27 mouse cellular contexts compared by ENCODE assay signal in genomic region chr15:73988132-73988531, GRCm38 (mm10).
A peak's percentile ranks its signal among the peaks of the same experiment; 100 is the strongest.
DNase-seq lines count a peak whose midpoint lies in the region; ATAC-seq and TF ChIP-seq lines count a peak whose summit lies in the region.
"Had no signal": no experiment of that assay in that cellular context is flagged by ENCODE, and none has a peak within 500 bp of the region (broad histone marks: within the 10 kb centered on the region; RNA-seq: fewer than 3 reads in every experiment).

No protein-coding gene starts in this region.

- H3K27ac ChIP-seq in hindbrain, embryonic 10.5 days = 0 out of 2 replicates have a peak overlapping the region, but pooled peaks have one; percentile 23
- no peak overlapping the region for H3K27ac ChIP-seq in hindbrain, embryonic 11.5 days (ENCODE audit: low read depth, low read length)
- no peak overlapping the region for H3K27ac ChIP-seq in forebrain, postnatal 0 days (ENCODE audit: low read depth, low read length)
- H3K27ac ChIP-seq in hindbrain, embryonic 16.5 days (ENCODE audit: low read depth, low read length) = no peak overlapping the region
- H3K27ac ChIP-seq in midbrain, embryonic 16.5 days (ENCODE audit: low read length) = 0 out of 2 replicates have a peak overlapping the region, but pooled peaks have one; percentile 24
- H3K27ac ChIP-seq: heart, embryonic 13.5 days; kidney, postnatal 0 days; limb, embryonic 15.5 days; liver, embryonic 14.5 days had no signal

- H3K4me3 ChIP-seq in hindbrain, embryonic 10.5 days = no peak overlapping the region
- no peak overlapping the region for H3K4me3 ChIP-seq in hindbrain, embryonic 11.5 days (ENCODE audit: low read depth, low read length)
- no peak overlapping the region for H3K4me3 ChIP-seq in forebrain, postnatal 0 days (ENCODE audit: low read depth, low read length)
- no peak overlapping the region for H3K4me3 ChIP-seq in hindbrain, embryonic 16.5 days (ENCODE audit: low read length)
- no peak overlapping the region for H3K4me3 ChIP-seq in midbrain, embryonic 16.5 days (ENCODE audit: low read depth, low read length)
- H3K4me3 ChIP-seq: heart, embryonic 13.5 days; limb, embryonic 15.5 days had no signal

- DNase-seq in hindbrain, embryonic 10.5 days (ENCODE audit: low spot score) = no peak
- no peak for DNase-seq in hindbrain, embryonic 11.5 days (ENCODE audit: low spot score)
- no peak for DNase-seq in forebrain, postnatal 0 days
- no peak for DNase-seq in urinary bladder, postnatal 36 days (ENCODE audit: low spot score in 2 of 2)
- DNase-seq in cerebellum, adult 9-10 months = no peak
- DNase-seq: adrenal gland, adult 8-10 months; B cell, adult 2 months; cerebellum, adult 18-20 months; cerebellum, postnatal 36 days; embryo, embryonic 11 days; gastrocnemius, postnatal 14 days; heart, adult 11 months; heart, postnatal 14 days; kidney, adult 18-20 months; lung, embryonic 14.5 days; right cerebral cortex, postnatal 25 days; spleen, adult 18-20 months had no signal

- H3K4me2 ChIP-seq in hindbrain, embryonic 11.5 days (replicated peaks; ENCODE audit: low read depth, low read length) = no peak overlapping the region
- H3K4me2 ChIP-seq in forebrain, postnatal 0 days (ENCODE audit: low read depth) = no peak overlapping the region
- H3K4me2 ChIP-seq in hindbrain, embryonic 16.5 days (ENCODE audit: low read length) = no peak overlapping the region
- H3K4me2 ChIP-seq in midbrain, embryonic 16.5 days (ENCODE audit: low read length) = no peak overlapping the region
- H3K4me2 ChIP-seq: heart, embryonic 13.5 days; limb, embryonic 15.5 days; lung, embryonic 14.5 days had no signal

- H3K9ac ChIP-seq in hindbrain, embryonic 11.5 days (ENCODE audit: low read depth, low read length) = no peak overlapping the region
- H3K9ac ChIP-seq in forebrain, postnatal 0 days = no peak overlapping the region
- no peak overlapping the region for H3K9ac ChIP-seq in hindbrain, embryonic 16.5 days (ENCODE audit: low read depth, low read length)
- no peak overlapping the region for H3K9ac ChIP-seq in midbrain, embryonic 16.5 days (ENCODE audit: low read depth, low read length)
- H3K9ac ChIP-seq: heart, embryonic 13.5 days; limb, embryonic 15.5 days; liver, embryonic 14.5 days; lung, embryonic 14.5 days had no signal

- ATAC-seq in hindbrain, embryonic 11.5 days (ENCODE audit: low FRiP score) = no peak
- peak; percentile 32 for ATAC-seq in forebrain, postnatal 0 days
- ATAC-seq in hindbrain, embryonic 16.5 days = peak; percentile 38
- ATAC-seq in midbrain, embryonic 16.5 days = 0 out of 2 replicates have a peak, but pooled peaks have one; percentile 19
- ATAC-seq in activated CD4-positive, CD25-positive, alpha-beta regulatory T cell, adult 4 months = no peak
- ATAC-seq: Patski had no signal

- no peaks in the 10 kb centered on the region for H3K27me3 ChIP-seq in hindbrain, embryonic 10.5 days (ENCODE audit: insufficient read depth, poor library complexity, severe bottlenecking)
- no peaks in the 10 kb centered on the region for H3K27me3 ChIP-seq in hindbrain, embryonic 11.5 days (ENCODE audit: control insufficient read depth, insufficient read depth, low read length)
- H3K27me3 ChIP-seq in forebrain, postnatal 0 days (ENCODE audit: insufficient read depth, low read length) = no peaks in the 10 kb centered on the region
- H3K27me3 ChIP-seq in hindbrain, embryonic 16.5 days (replicated peaks; ENCODE audit: control insufficient read depth, insufficient read depth, low read length) = no peaks in the 10 kb centered on the region; the same call in 1 of the 2 replicates
- H3K27me3 ChIP-seq in midbrain, embryonic 16.5 days (ENCODE audit: control insufficient read depth, insufficient read depth, low read depth, low read length) = no peaks in the 10 kb centered on the region
- H3K27me3 ChIP-seq: CH12.LX; limb, embryonic 15.5 days had no signal

- H3K36me3 ChIP-seq in hindbrain, embryonic 10.5 days = no peaks in the 10 kb centered on the region
- no peaks in the 10 kb centered on the region for H3K36me3 ChIP-seq in hindbrain, embryonic 11.5 days (ENCODE audit: control insufficient read depth, insufficient read depth, low read length)
- no peaks in the 10 kb centered on the region for H3K36me3 ChIP-seq in forebrain, postnatal 0 days (ENCODE audit: insufficient read depth)
- H3K36me3 ChIP-seq in hindbrain, embryonic 16.5 days (ENCODE audit: control insufficient read depth, insufficient read depth, low read length) = no peaks in the 10 kb centered on the region
- H3K36me3 ChIP-seq in midbrain, embryonic 16.5 days (ENCODE audit: control insufficient read depth, insufficient read depth, low read length) = no peaks in the 10 kb centered on the region
- H3K36me3 ChIP-seq: G1E; heart, embryonic 13.5 days; limb, embryonic 15.5 days had no signal

- no peak for TF ChIP-seq CTCF in forebrain, postnatal 0 days (IDR thresholded peaks at IDR 0.05; ENCODE audit: low read depth)

- peaks cover 18% of the 10 kb centered on the region for H3K4me1 ChIP-seq in hindbrain, embryonic 10.5 days (replicated peaks)
- no peaks in the 10 kb centered on the region; the same call in 1 of the 2 replicates for H3K4me1 ChIP-seq in hindbrain, embryonic 11.5 days (replicated peaks; ENCODE audit: control insufficient read depth, insufficient read depth, low read length)
- 0 out of 2 replicates have a peak, but pooled peaks cover 7% of the 10 kb centered on the region for H3K4me1 ChIP-seq in forebrain, postnatal 0 days (ENCODE audit: insufficient read depth)
- H3K4me1 ChIP-seq in hindbrain, embryonic 16.5 days (ENCODE audit: control insufficient read depth, insufficient read depth, low read depth, low read length) = peaks cover 12% of the 10 kb centered on the region
- peaks cover 8% of the 10 kb centered on the region; the same call in 1 of the 2 replicates for H3K4me1 ChIP-seq in midbrain, embryonic 16.5 days (ENCODE audit: control insufficient read depth, insufficient read depth, low read length)
- H3K4me1 ChIP-seq: heart, embryonic 13.5 days; limb, embryonic 15.5 days had no signal

- no peaks in the 10 kb centered on the region for H3K9me3 ChIP-seq in hindbrain, embryonic 10.5 days
- H3K9me3 ChIP-seq in hindbrain, embryonic 11.5 days (ENCODE audit: control insufficient read depth, low read length) = no peaks in the 10 kb centered on the region
- no peaks in the 10 kb centered on the region for H3K9me3 ChIP-seq in forebrain, postnatal 0 days (ENCODE audit: low read length)
- no peaks in the 10 kb centered on the region for H3K9me3 ChIP-seq in hindbrain, embryonic 16.5 days (ENCODE audit: control insufficient read depth, low read length)
- no peaks in the 10 kb centered on the region for H3K9me3 ChIP-seq in midbrain, embryonic 16.5 days (replicated peaks; ENCODE audit: control insufficient read depth, low read length, poor library complexity, severe bottlenecking)
- H3K9me3 ChIP-seq: heart, embryonic 13.5 days; limb, embryonic 15.5 days had no signal

- 69% methylated on average over 9 of the region's 9 CpGs for WGBS in hindbrain, embryonic 10.5 days
- 64% methylated on average over 9 of the region's 9 CpGs for WGBS in hindbrain, embryonic 11.5 days
- WGBS in forebrain, postnatal 0 days = 42% methylated on average over 9 of the region's 9 CpGs
- 31% methylated on average over 9 of the region's 9 CpGs for WGBS in hindbrain, embryonic 16.5 days
- WGBS in midbrain, embryonic 16.5 days = 42% methylated on average over 9 of the region's 9 CpGs

Comparison
In these comparisons a context has a peak if more than half of its experiments do, and no peak if none do; other contexts are left out.
1. H3K27ac ChIP-seq: peak in hindbrain, embryonic 10.5 days (single experiment) and midbrain, embryonic 16.5 days (single experiment); none in hindbrain, embryonic 11.5 days (single experiment), forebrain, postnatal 0 days (single experiment) and hindbrain, embryonic 16.5 days (single experiment).
2. ATAC-seq: peak in forebrain, postnatal 0 days (single experiment), hindbrain, embryonic 16.5 days (single experiment) and midbrain, embryonic 16.5 days (single experiment); none in hindbrain, embryonic 11.5 days (single experiment) and activated CD4-positive, CD25-positive, alpha-beta regulatory T cell, adult 4 months (single experiment).